Mouse (Mus musculus): ENCODE results near the gene Timm17b. TPM values are rescaled to one million over a fixed set of nuclear protein-coding genes. Genes with fewer than 3 reads are reported as not detected.
A peak's percentile ranks its signal among the peaks of the same experiment; 100 is the strongest.

Gene Timm17b
- polyA plus RNA-seq, 1 experiment from 2014 or later, result 163 TPM

GRCm38 (mm10) chrX:7937667-7938066 lies 38.5 kb downstream of the Timm17b start:
- Histone ChIP-seq H3K4me3 (ENCODE audit: low read length) (no peak overlapping the region), H3K9me3 (ENCODE audit: control insufficient read depth, low read length) (no peaks in the 10 kb centered on the region), H3K27me3 (replicated peaks; ENCODE audit: control insufficient read depth, insufficient read depth, low read length) (no peaks in the 10 kb centered on the region), H3K27ac (ENCODE audit: low read depth, low read length) (no peak overlapping the region), H3K4me1 (ENCODE audit: control insufficient read depth, insufficient read depth, low read depth, low read length) (no peaks in the 10 kb centered on the region), H3K36me3 (ENCODE audit: control insufficient read depth, insufficient read depth, low read length) (0 out of 2 replicates have a peak, but pooled peaks cover 4% of the 10 kb centered on the region), H3K4me2 (ENCODE audit: low read length) (no peak overlapping the region), H3K9ac (ENCODE audit: low read depth, low read length) (no peak overlapping the region)
- WGBS, result 97% methylated on average over 6 of the region's 6 CpGs
- no peak for ATAC-seq

- 74% methylated on average over 8 of the region's 8 CpGs for WGBS
- H3K9ac ChIP-seq (ENCODE audit: low read depth, low read length), result no peak overlapping the region
These were observed 46.5 kb downstream of the Timm17b start for GRCm38 (mm10) chrX:7945618-7946017.

GRCm38 (mm10) chrX:7947108-7947899 lies 48.1 kb downstream of the Timm17b start, which contains the start of gene Hdac6:
Hdac6 (minus strand) TSS chrX:7947889.
- Histone ChIP-seq H3K27me3 (replicated peaks; ENCODE audit: control insufficient read depth, insufficient read depth, low read length) (no peaks in the 10 kb centered on the region), H3K36me3 (ENCODE audit: control insufficient read depth, insufficient read depth, low read length) (no peaks in the 10 kb centered on the region), H3K4me1 (ENCODE audit: control insufficient read depth, insufficient read depth, low read depth, low read length) (no peaks in the 10 kb centered on the region), H3K9me3 (ENCODE audit: control insufficient read depth, low read length) (no peaks in the 10 kb centered on the region), H3K4me2 (ENCODE audit: low read length) (peak within 1 kb of the TSS; percentile 65), H3K9ac (ENCODE audit: low read depth, low read length) (peak within 1 kb of the TSS; percentile 61), H3K27ac (ENCODE audit: low read depth, low read length) (peak within 1 kb of the TSS; percentile 73), H3K4me3 (ENCODE audit: low read length) (peak within 1 kb of the TSS; percentile 50)
- WGBS, result 22% methylated on average over 30 of the region's 37 CpGs
- peak; percentile 56 for ATAC-seq

More at GRCm38 (mm10) chrX:7945618-7946017, 46.5 kb downstream of the Timm17b start:
- no peaks in the 10 kb centered on the region for H3K9me3 ChIP-seq (ENCODE audit: control insufficient read depth, low read length)
- no peak overlapping the region for H3K4me3 ChIP-seq (ENCODE audit: low read length)
- no peak overlapping the region for H3K27ac ChIP-seq (ENCODE audit: low read depth, low read length)
- no peaks in the 10 kb centered on the region for H3K36me3 ChIP-seq (ENCODE audit: control insufficient read depth, insufficient read depth, low read length)
- no peak for ATAC-seq
- H3K4me2 ChIP-seq (ENCODE audit: low read length), result no peak overlapping the region
- no peaks in the 10 kb centered on the region for H3K27me3 ChIP-seq (replicated peaks; ENCODE audit: control insufficient read depth, insufficient read depth, low read length)
- no peaks in the 10 kb centered on the region for H3K4me1 ChIP-seq (ENCODE audit: control insufficient read depth, insufficient read depth, low read depth, low read length)

GRCm38 (mm10) chrX:7947900-7948492 lies 48.8 kb downstream of the Timm17b start:
- Histone ChIP-seq H3K36me3 (ENCODE audit: control insufficient read depth, insufficient read depth, low read length) (no peaks in the 10 kb centered on the region), H3K4me3 (ENCODE audit: low read length) (peak overlapping the region; percentile 50), H3K4me2 (ENCODE audit: low read length) (peak overlapping the region; percentile 40), H3K4me1 (ENCODE audit: control insufficient read depth, insufficient read depth, low read depth, low read length) (no peaks in the 10 kb centered on the region), H3K9ac (ENCODE audit: low read depth, low read length) (peak overlapping the region; percentile 33), H3K27ac (ENCODE audit: low read depth, low read length) (peak overlapping the region; percentile 3; the same call in 1 of the 2 replicates), H3K27me3 (replicated peaks; ENCODE audit: control insufficient read depth, insufficient read depth, low read length) (no peaks in the 10 kb centered on the region), H3K9me3 (ENCODE audit: control insufficient read depth, low read length) (no peaks in the 10 kb centered on the region)
- ATAC-seq, result peak; percentile 98
- 24% methylated on average over 38 of the region's 38 CpGs for WGBS

GRCm38 (mm10) chrX:7950091-7950490 lies 50.9 kb downstream of the Timm17b start:
- Histone ChIP-seq H3K4me3 (ENCODE audit: low read length) (no peak overlapping the region), H3K36me3 (ENCODE audit: control insufficient read depth, insufficient read depth, low read length) (no peaks in the 10 kb centered on the region), H3K27ac (ENCODE audit: low read depth, low read length) (no peak overlapping the region), H3K4me2 (ENCODE audit: low read length) (no peak overlapping the region), H3K4me1 (ENCODE audit: control insufficient read depth, insufficient read depth, low read depth, low read length) (no peaks in the 10 kb centered on the region), H3K27me3 (replicated peaks; ENCODE audit: control insufficient read depth, insufficient read depth, low read length) (no peaks in the 10 kb centered on the region), H3K9me3 (ENCODE audit: control insufficient read depth, low read length) (no peaks in the 10 kb centered on the region), H3K9ac (ENCODE audit: low read depth, low read length) (no peak overlapping the region)
- 90% methylated on average over 7 of the region's 7 CpGs for WGBS
- ATAC-seq, result no peak

Other genes starting within 250 kb of the Timm17b start
- 1.7 and 2.2 TPM in 2 replicates for gene Prickle3, start 242.1 kb upstream of the Timm17b start, polyA plus RNA-seq (2015; fragmentation: Nextera tagmentation; extraction: Ambion mirVana)
- 21.1 and 24.8 TPM in 2 replicates for gene Plp2, start 228.0 kb upstream of the Timm17b start, polyA plus RNA-seq (2015; fragmentation: Nextera tagmentation; extraction: Ambion mirVana)
- 0.25 and 0.45 TPM in 2 replicates for gene Magix, start 218.1 kb upstream of the Timm17b start, polyA plus RNA-seq (2015; fragmentation: Nextera tagmentation; extraction: Ambion mirVana)
- gene Gpkow, start 202.2 kb upstream of the Timm17b start, polyA plus RNA-seq (2015; fragmentation: Nextera tagmentation; extraction: Ambion mirVana), result 45.7 and 51.2 TPM in 2 replicates
- 31.6 and 36.3 TPM in 2 replicates for gene Wdr45, start 185.0 kb upstream of the Timm17b start, polyA plus RNA-seq (2015; fragmentation: Nextera tagmentation; extraction: Ambion mirVana)
- gene Gm45208, start 177.1 kb upstream of the Timm17b start, polyA plus RNA-seq (2015; fragmentation: Nextera tagmentation; extraction: Ambion mirVana), result not detected in 2 replicates
- 143 and 144 TPM in 2 replicates for gene Praf2, start 170.9 kb upstream of the Timm17b start, polyA plus RNA-seq (2015; fragmentation: Nextera tagmentation; extraction: Ambion mirVana)
- 52.8 and 55.8 TPM in 2 replicates for gene Ccdc120, start 148.5 kb upstream of the Timm17b start, polyA plus RNA-seq (2015; fragmentation: Nextera tagmentation; extraction: Ambion mirVana)
- gene Tfe3, start 136.8 kb upstream of the Timm17b start, polyA plus RNA-seq (2015; fragmentation: Nextera tagmentation; extraction: Ambion mirVana), result 20.4 and 25.3 TPM in 2 replicates
- gene Gripap1, start 109.6 kb upstream of the Timm17b start, polyA plus RNA-seq (2015; fragmentation: Nextera tagmentation; extraction: Ambion mirVana), result 61.5 and 71.9 TPM in 2 replicates
- 5.3 and 6.4 TPM in 2 replicates for gene Kcnd1, start 77.1 kb upstream of the Timm17b start, polyA plus RNA-seq (2015; fragmentation: Nextera tagmentation; extraction: Ambion mirVana)
- 34.2 and 41.2 TPM in 2 replicates for gene Otud5, start 58.0 kb upstream of the Timm17b start, polyA plus RNA-seq (2015; fragmentation: Nextera tagmentation; extraction: Ambion mirVana)
- gene Pim2, start 21.1 kb upstream of the Timm17b start, polyA plus RNA-seq (2015; fragmentation: Nextera tagmentation; extraction: Ambion mirVana), result 25.7 and 27.0 TPM in 2 replicates
- 50.7 and 50.9 TPM in 2 replicates for gene Slc35a2, start 15.3 kb upstream of the Timm17b start, polyA plus RNA-seq (2015; fragmentation: Nextera tagmentation; extraction: Ambion mirVana)
- 204 and 212 TPM in 2 replicates for gene Pqbp1, start 88 bp upstream of the Timm17b start, polyA plus RNA-seq (2015; fragmentation: Nextera tagmentation; extraction: Ambion mirVana)
- not detected in 2 replicates for gene Gm10491, start 8.5 kb downstream of the Timm17b start, polyA plus RNA-seq (2015; fragmentation: Nextera tagmentation; extraction: Ambion mirVana)
- gene Gm10490, start 10.2 kb downstream of the Timm17b start, polyA plus RNA-seq (2015; fragmentation: Nextera tagmentation; extraction: Ambion mirVana), result not detected in 2 replicates
- gene Pcsk1n, start 20.5 kb downstream of the Timm17b start, polyA plus RNA-seq (2015; fragmentation: Nextera tagmentation; extraction: Ambion mirVana), result 303 and 325 TPM in 2 replicates
- 0.15 TPM in 1 of 2 replicates, not detected in the other for gene Eras, start 29.2 kb downstream of the Timm17b start, polyA plus RNA-seq (2015; fragmentation: Nextera tagmentation; extraction: Ambion mirVana)
- 70.2 and 75.9 TPM in 2 replicates for gene Hdac6, start 48.5 kb downstream of the Timm17b start, polyA plus RNA-seq (2015; fragmentation: Nextera tagmentation; extraction: Ambion mirVana)
- 0.08 and 0.26 TPM in 2 replicates for gene Gata1, start 78.7 kb downstream of the Timm17b start, polyA plus RNA-seq (2015; fragmentation: Nextera tagmentation; extraction: Ambion mirVana)
- 0.25 and 0.49 TPM in 2 replicates for gene Glod5, start 119.1 kb downstream of the Timm17b start, polyA plus RNA-seq (2015; fragmentation: Nextera tagmentation; extraction: Ambion mirVana)
- 34.2 and 41.4 TPM in 2 replicates for gene Suv39h1, start 175.4 kb downstream of the Timm17b start, polyA plus RNA-seq (2015; fragmentation: Nextera tagmentation; extraction: Ambion mirVana)
- 0.28 and 0.29 TPM in 2 replicates for gene Was, start 191.1 kb downstream of the Timm17b start, polyA plus RNA-seq (2015; fragmentation: Nextera tagmentation; extraction: Ambion mirVana)
- 65.0 and 65.9 TPM in 2 replicates for gene Wdr13, start 233.5 kb downstream of the Timm17b start, polyA plus RNA-seq (2015; fragmentation: Nextera tagmentation; extraction: Ambion mirVana)
- gene Rbm3, start 246.5 kb downstream of the Timm17b start, polyA plus RNA-seq (2015; fragmentation: Nextera tagmentation; extraction: Ambion mirVana), result 269 and 303 TPM in 2 replicates